Mouse (Mus musculus) hindbrain, embryonic 14.5 days (tissue): ENCODE measurements around the gene Capn2. TPM values are rescaled to one million over a fixed set of nuclear protein-coding genes. Genes with fewer than 3 reads are reported as not detected.

Experiments
- ATAC-seq: fragments of 200-750 bp; cut with Nextera tagmentation; 2 replicates; pipeline ENCODE4 v1.8.0; 2017; ENCODE audit warnings: moderate number of reproducible peaks, mild to moderate bottlenecking, moderate TSS enrichment, moderate library complexity; ENCODE audit not compliant: low FRiP score
- DNase-seq: peaks from one replicate; pipeline ENCODE4 v3.0.0-alpha.2; 2015; ENCODE audit warnings: low spot score
- H3K27ac ChIP-seq: fragments of 300-500 bp; sonication (generic); 2 replicates; pipeline ENCODE4 v1.5.1; 2014; ENCODE audit warnings: mild to moderate bottlenecking, moderate library complexity
- H3K27me3 ChIP-seq: fragments of 300-500 bp; sonication (generic); 2 replicates; pipeline ENCODE4 v1.6.1; 2014; ENCODE audit warnings: mild to moderate bottlenecking, low read length, mixed read lengths; ENCODE audit not compliant: control insufficient read depth, insufficient read depth
- H3K36me3 ChIP-seq: fragments of 300-500 bp; sonication (generic); replicated peaks from 2 replicates; pipeline ENCODE4 v1.6.1; 2014; ENCODE audit not compliant: control insufficient read depth, insufficient read depth
- H3K4me1 ChIP-seq: fragments of 300-500 bp; sonication (generic); replicated peaks from 2 replicates; pipeline ENCODE4 v1.6.1; 2014; ENCODE audit warnings: antibody characterized with exemption, low read length, mixed read lengths; ENCODE audit not compliant: control insufficient read depth, insufficient read depth
- H3K4me2 ChIP-seq: fragments of 300-500 bp; sonication (generic); replicated peaks from 2 replicates; pipeline ENCODE4 v1.6.1; 2014; ENCODE audit warnings: mild to moderate bottlenecking, moderate library complexity
- H3K4me3 ChIP-seq: fragments of 300-500 bp; sonication (generic); replicated peaks from 2 replicates; pipeline ENCODE4 v1.5.1; 2014; ENCODE audit warnings: mild to moderate bottlenecking, low read length
- H3K9ac ChIP-seq: fragments of 300-500 bp; sonication (generic); 2 replicates; pipeline ENCODE4 v1.6.1; 2014
- H3K9me3 ChIP-seq: fragments of 300-500 bp; sonication (generic); 2 replicates; pipeline ENCODE4 v1.6.1; 2016; ENCODE audit warnings: low read length; ENCODE audit not compliant: control insufficient read depth
- WGBS: fragments of 180-500 bp; shearing (Covaris S2); extraction: QIAGEN DNeasy Blood & Tissue Kit; methylation state at CpG from one replicate; pipeline ENCODE4 v1.1.7; 2014; 5-methylcytosine and 5-hydroxymethylcytosine counted together
- polyA plus RNA-seq: library from polyadenylated mRNA; unstranded; fragments of >200 nt; fragmentation: Nextera tagmentation; extraction: Ambion mirVana; gene quantifications from 2 replicates; pipeline ENCODE4 v1.2.1, GENCODE M21; 2014

Capn2 gene
- polyA plus RNA-seq, 1 experiment from 2014 or later: 81.0 TPM

DNA sequence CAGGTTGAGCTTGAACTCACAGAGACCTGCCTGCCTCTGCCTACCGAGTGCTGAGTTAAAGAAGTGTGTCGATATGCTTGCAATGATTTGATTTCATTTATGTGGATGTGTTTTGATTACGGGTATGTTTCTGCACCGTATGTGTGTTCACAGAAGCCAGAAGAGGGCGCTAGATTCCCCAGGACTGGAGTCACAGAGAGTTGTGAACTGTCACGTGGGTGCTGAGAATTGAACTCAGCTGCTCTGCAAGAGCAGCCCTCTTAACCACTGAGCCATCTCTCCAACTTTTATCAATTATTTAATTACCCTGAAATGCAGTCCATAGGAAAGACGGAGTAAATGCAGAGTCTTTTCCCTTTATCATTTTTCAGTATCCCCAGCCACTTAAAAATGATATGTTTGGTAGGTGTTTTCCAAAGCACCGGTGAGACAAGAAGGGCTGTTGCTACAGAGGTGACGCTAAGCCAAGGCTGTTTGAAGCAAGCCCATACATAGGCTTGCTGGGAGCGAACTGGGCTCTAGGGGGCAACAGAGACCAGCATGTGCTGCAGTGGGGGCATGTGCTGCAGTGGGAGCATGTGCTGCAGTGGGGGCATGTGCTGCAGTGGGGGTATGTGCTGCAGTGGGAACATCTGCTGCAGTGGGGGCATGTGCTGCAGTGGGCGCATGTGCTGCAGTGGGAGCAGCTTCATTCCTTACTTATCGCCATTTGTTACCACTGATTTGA lies 36.4 kb upstream of the Capn2 start:
- no peaks in the 10 kb centered on the region for H3K4me1 ChIP-seq

DNA sequence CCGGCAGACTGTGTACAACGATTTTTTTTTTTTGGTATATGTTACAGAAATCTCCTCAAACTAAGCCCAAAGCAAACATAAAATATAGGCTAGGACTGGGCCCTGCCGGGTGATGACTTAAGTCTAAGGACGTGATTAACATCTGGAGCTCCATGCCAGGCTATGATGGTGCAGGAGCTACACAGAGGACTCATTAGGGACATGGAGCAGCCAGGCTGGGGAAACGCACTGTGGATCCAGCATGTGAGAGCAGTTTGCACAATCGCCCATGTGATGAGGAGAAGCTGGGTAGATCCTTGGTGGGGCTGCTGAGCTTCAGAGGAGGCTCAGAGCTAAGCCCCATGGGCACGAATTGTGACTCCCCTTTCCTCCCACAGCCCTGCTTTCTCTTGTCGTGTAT lies 33.4 kb upstream of the Capn2 start:
- ATAC-seq: no peak
- no peak overlapping the region for H3K4me3 ChIP-seq
- H3K9ac ChIP-seq: no peak overlapping the region
- 82% methylated on average over 8 of the region's 8 CpGs for WGBS
- no peaks in the 10 kb centered on the region for H3K9me3 ChIP-seq
- no peaks in the 10 kb centered on the region for H3K4me1 ChIP-seq
- no peak overlapping the region for H3K4me2 ChIP-seq
- H3K27me3 ChIP-seq: no peaks in the 10 kb centered on the region
- no peak overlapping the region for H3K27ac ChIP-seq
- no peak for DNase-seq
- H3K36me3 ChIP-seq: no peaks in the 10 kb centered on the region

More for the DNA sequence above, 36.4 kb upstream of the Capn2 start:
- Histone ChIP-seq H3K27me3 (no peaks in the 10 kb centered on the region), H3K27ac (no peak overlapping the region), H3K4me3 (no peak overlapping the region), H3K9me3 (no peaks in the 10 kb centered on the region), H3K36me3 (no peaks in the 10 kb centered on the region), H3K4me2 (no peak overlapping the region), H3K9ac (no peak overlapping the region)
- peak; percentile 57 for DNase-seq
- 63% methylated on average over 12 of the region's 12 CpGs for WGBS
- peak; percentile 60; the same call in 1 of the 2 replicates for ATAC-seq

DNA sequence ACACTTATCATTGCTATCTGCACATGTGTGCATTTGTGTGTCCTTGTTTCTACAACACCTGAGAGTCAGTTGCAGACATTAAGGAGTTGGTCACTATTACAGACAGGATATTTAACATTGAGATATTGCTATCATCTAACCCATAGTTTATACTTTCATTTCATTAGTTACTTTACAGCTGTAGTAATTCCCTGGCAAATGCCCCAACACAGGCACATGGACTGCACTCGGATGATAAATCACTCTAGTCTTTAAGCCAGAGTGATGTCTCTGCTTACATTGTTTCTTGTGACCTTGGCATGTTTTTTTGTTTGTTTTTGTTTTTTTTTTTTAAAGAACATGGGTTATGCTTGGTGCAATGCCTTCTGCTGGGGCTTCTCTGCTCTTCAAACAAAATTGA lies 26.5 kb upstream of the Capn2 start:
- Histone ChIP-seq H3K9ac (no peak overlapping the region), H3K4me1 (0 out of 2 replicates have a peak, but pooled peaks cover 3% of the 10 kb centered on the region), H3K9me3 (no peaks in the 10 kb centered on the region), H3K27ac (no peak overlapping the region), H3K4me3 (no peak overlapping the region), H3K36me3 (no peaks in the 10 kb centered on the region), H3K27me3 (no peaks in the 10 kb centered on the region), H3K4me2 (no peak overlapping the region)
- DNase-seq (no peak), ATAC-seq (no peak)
- 76% methylated on average over 1 of the region's 1 CpGs for WGBS

DNA sequence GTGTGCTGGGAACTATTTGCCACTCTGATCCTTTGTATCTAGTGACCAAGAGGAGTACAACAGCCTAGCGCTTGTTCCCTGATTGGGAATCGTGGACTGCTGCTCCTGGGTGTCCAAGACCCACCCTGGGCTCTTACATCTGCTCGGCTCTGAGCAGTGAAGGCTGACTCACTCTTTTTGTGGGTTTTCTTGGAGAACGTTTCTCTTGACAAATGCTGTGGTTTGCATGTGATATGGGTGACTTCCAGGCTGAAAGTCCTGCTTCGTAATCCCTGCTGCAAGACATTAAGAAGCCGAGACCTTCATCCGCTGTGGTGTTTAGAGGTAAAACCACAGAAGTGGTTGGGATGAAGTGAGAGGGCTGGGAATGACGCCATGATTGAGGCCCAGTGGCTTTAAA lies 25.7 kb upstream of the Capn2 start:
- ATAC-seq (no peak), DNase-seq (no peak)
- H3K4me1 ChIP-seq: 0 out of 2 replicates have a peak, but pooled peaks cover 5% of the 10 kb centered on the region
- H3K27me3 ChIP-seq: no peaks in the 10 kb centered on the region
- H3K4me3 ChIP-seq: no peak overlapping the region
- H3K36me3 ChIP-seq: no peaks in the 10 kb centered on the region
- no peak overlapping the region for H3K27ac ChIP-seq
- H3K9ac ChIP-seq: no peak overlapping the region
- no peak overlapping the region for H3K4me2 ChIP-seq
- H3K9me3 ChIP-seq: no peaks in the 10 kb centered on the region
- 86% methylated on average over 8 of the region's 8 CpGs for WGBS

DNA sequence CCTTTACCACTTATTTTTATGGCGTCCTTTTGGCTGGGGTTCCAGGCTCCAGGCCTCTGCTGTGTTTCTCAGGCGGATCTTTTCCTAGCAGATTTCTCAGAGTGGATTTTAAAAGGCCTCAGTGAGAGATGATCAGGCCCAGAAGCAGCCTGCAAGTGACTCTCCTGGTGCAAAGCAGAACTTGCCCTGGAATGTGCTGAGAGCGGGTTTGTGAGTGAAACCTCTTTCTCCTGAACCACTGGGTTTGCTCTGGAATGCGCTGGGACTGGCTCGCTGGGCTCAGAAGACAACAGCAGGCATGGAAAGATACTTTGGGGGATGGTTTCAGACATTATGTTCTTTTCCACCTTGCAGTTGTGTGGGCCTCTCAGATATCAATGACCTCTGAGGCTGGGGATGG lies 24.7 kb upstream of the Capn2 start:
- ATAC-seq: no peak
- 74% methylated on average over 5 of the region's 5 CpGs for WGBS

DNA sequence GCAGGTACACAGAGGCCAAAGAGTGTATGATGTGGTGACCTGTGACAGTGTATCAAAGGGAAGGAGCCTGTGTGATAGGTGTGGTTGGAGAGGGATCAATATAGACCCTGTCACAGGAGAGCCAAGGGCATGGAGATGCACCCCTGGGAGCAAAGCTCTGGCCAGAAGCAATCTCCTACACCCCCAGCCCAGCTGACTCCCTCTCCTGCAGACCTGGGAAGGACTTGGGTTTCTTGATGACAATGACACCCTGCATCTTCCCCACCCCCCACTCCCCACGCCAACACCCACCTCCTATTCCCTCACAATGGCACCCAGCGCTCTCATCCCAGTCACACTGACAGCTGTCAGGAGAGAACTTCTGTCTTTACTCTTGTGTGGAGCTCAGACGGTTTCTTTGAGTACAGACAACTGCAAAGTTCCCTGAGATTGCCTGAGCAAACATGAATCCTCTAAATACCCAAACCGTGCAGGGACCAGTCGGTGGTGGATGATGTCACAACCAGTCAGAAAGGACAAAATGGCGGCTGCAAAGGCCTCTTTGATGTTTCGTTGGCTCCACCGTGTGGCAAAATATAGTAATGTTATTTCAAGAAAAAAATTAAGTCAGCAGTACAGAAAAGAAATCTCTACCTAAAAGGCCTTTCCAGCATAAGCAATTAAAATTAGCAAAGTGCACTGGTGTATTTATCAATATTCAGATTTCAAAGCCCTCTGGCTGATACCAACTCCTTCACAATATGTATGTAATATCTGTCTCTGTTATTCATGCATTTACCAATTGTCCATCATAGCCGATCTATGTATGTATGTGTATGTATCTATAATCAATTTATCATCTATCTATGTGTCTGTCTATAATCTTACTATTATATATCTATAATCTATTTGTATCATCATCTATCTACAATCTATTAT lies 21.9 kb upstream of the Capn2 start:
- H3K4me3 ChIP-seq: peak overlapping the region; percentile 36
- WGBS: 20% methylated on average over 9 of the region's 9 CpGs

More for the DNA sequence above, 24.7 kb upstream of the Capn2 start:
- Histone ChIP-seq H3K27me3 (no peaks in the 10 kb centered on the region), H3K9me3 (no peaks in the 10 kb centered on the region), H3K4me1 (0 out of 2 replicates have a peak, but pooled peaks cover 5% of the 10 kb centered on the region), H3K4me3 (no peak overlapping the region), H3K27ac (no peak overlapping the region), H3K36me3 (no peaks in the 10 kb centered on the region), H3K4me2 (no peak overlapping the region), H3K9ac (no peak overlapping the region)
- no peak for DNase-seq

DNA sequence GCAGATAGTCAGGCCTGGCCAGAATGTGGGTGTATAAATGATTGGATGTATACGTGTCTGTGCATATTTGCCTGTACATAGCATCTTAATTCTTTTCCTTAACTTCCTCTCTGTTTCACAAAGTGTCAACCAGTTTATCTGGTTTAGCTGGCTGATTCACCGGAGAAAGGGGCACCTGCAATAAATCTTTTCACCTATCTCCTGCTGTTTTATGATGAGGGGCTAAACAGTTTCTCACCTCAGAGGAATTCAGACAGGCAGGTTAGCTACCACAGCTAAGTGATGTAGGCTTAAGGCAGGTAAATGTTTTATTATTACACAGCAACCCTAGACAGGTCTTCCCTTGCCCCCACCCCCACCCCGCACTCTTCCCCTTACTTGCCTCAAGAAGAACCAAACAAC lies 17.7 kb upstream of the Capn2 start:
- H3K36me3 ChIP-seq: no peaks in the 10 kb centered on the region
- H3K4me3 ChIP-seq: no peak overlapping the region
- no peaks in the 10 kb centered on the region for H3K9me3 ChIP-seq
- WGBS: 90% methylated on average over 3 of the region's 3 CpGs
- ATAC-seq (no peak), DNase-seq (no peak)
- no peak overlapping the region for H3K4me2 ChIP-seq
- no peak overlapping the region for H3K9ac ChIP-seq
- H3K27ac ChIP-seq: no peak overlapping the region
- H3K27me3 ChIP-seq: no peaks in the 10 kb centered on the region
- 0 out of 2 replicates have a peak, but pooled peaks cover 5% of the 10 kb centered on the region for H3K4me1 ChIP-seq

More for the DNA sequence above, 21.9 kb upstream of the Capn2 start:
- DNase-seq (peak; percentile 94), ATAC-seq (peak; percentile 85; the same call in 1 of the 2 replicates)
- H3K4me1 ChIP-seq: 0 out of 2 replicates have a peak, but pooled peaks cover 5% of the 10 kb centered on the region
- peak overlapping the region; percentile 70 for H3K9ac ChIP-seq
- H3K4me2 ChIP-seq: peak overlapping the region; percentile 62
- H3K9me3 ChIP-seq: no peaks in the 10 kb centered on the region
- H3K36me3 ChIP-seq: no peaks in the 10 kb centered on the region
- no peaks in the 10 kb centered on the region for H3K27me3 ChIP-seq
- H3K27ac ChIP-seq: peak overlapping the region; percentile 84

DNA sequence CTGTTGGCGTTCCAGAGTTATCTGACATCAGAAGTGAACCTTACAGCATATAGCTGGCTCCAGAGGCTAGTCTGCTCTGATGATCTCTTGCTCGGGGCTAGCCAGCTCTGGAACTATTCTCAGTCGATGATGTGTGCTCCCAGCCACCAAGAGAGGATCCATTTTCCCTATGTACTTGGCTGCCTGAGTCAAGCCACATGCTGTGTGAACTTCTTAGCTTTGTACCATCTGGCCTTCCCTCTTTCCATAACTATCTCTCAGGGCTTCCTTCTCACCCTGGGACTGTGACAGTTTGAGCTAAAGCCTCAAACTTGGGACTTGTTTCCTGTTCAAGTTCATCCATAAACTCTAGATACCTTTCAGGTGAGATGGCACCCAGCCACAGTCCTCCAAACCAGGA lies 16.2 kb upstream of the Capn2 start:
- H3K4me1 ChIP-seq: 0 out of 2 replicates have a peak, but pooled peaks cover under 1% of the 10 kb centered on the region
- H3K4me2 ChIP-seq: no peak overlapping the region
- H3K9ac ChIP-seq: no peak overlapping the region
- DNase-seq (no peak), ATAC-seq (no peak)
- no peak overlapping the region for H3K4me3 ChIP-seq
- no peaks in the 10 kb centered on the region for H3K36me3 ChIP-seq
- H3K27ac ChIP-seq: no peak overlapping the region
- 75% methylated on average over 3 of the region's 3 CpGs for WGBS
- no peaks in the 10 kb centered on the region for H3K9me3 ChIP-seq
- H3K27me3 ChIP-seq: no peaks in the 10 kb centered on the region
